Mouse (Mus musculus) thymus, adult 2 months (tissue): ENCODE results near the gene Dis3l. TPM values are rescaled to one million over a fixed set of nuclear protein-coding genes. Genes with fewer than 3 reads are reported as not detected.
A peak's percentile ranks its signal among the peaks of the same experiment; 100 is the strongest.
"Not testable (repeated sequence)": the region's sequence is repeated elsewhere in the genome, so short reads cannot be mapped to it uniquely, and the experiment has no call there.

Experiments
- DNase-seq: peaks from one replicate; pipeline ENCODE4 v3.0.0; 2021
- H3K27ac ChIP-seq: fragments of 200-500 bp; 2 replicates; pipeline ENCODE4 v1.5.1; 2012; ENCODE audit warnings: low read length, control low read depth; ENCODE audit not compliant: control insufficient read depth, insufficient read depth
- H3K27me3 ChIP-seq: fragments of 200-500 bp; 2 replicates; pipeline ENCODE4 v1.6.1; 2012; ENCODE audit warnings: mild to moderate bottlenecking, low read length, moderate library complexity, mixed read lengths; ENCODE audit not compliant: control insufficient read depth, insufficient read depth
- H3K36me3 ChIP-seq: fragments of 200-500 bp; 2 replicates; pipeline ENCODE4 v1.6.1; 2012; ENCODE audit warnings: mild to moderate bottlenecking, low read length, moderate library complexity; ENCODE audit not compliant: control insufficient read depth, insufficient read depth
- H3K4me1 ChIP-seq: fragments of 200-500 bp; replicated peaks from 2 replicates; pipeline ENCODE4 v1.6.1; 2012; ENCODE audit warnings: low read length; ENCODE audit not compliant: control insufficient read depth, insufficient read depth
- H3K4me3 ChIP-seq: fragments of 200-500 bp; 2 replicates; pipeline ENCODE4 v1.5.1; 2012; ENCODE audit warnings: mild to moderate bottlenecking, low read length, control low read depth, moderate library complexity; ENCODE audit not compliant: control insufficient read depth, insufficient read depth
- CTCF ChIP-seq: fragments of 200-500 bp; IDR thresholded peaks from 2 replicates; pipeline ENCODE4 v1.5.1; 2012; ENCODE audit warnings: mild to moderate bottlenecking, control low read depth, low read length, moderate library complexity, borderline replicate concordance; ENCODE audit not compliant: control insufficient read depth, poor library complexity, insufficient read depth; ENCODE audit errors: extremely low read depth
- POLR2A ChIP-seq: fragments of 200-500 bp; IDR thresholded peaks from 2 replicates; pipeline ENCODE4 v1.6.1; 2012; ENCODE audit warnings: mild to moderate bottlenecking, low read length, control low read depth, moderate library complexity; ENCODE audit not compliant: control insufficient read depth, poor library complexity, insufficient read depth; ENCODE audit errors: extremely low read depth
- WGBS: fragments of 180-500 bp; shearing (Covaris S2); methylation state at CpG from one replicate; pipeline ENCODE4 v1.1.7; 2018; 5-methylcytosine and 5-hydroxymethylcytosine counted together
- polyA plus RNA-seq: library from polyadenylated mRNA; depleted of rRNA; stranded (reverse); fragments of >200 nt; gene quantifications from 2 replicates; pipeline ENCODE4 v1.2.3, GENCODE M21; 2012

Dis3l gene
- polyA plus RNA-seq, 1 experiment: 12.0 TPM

DNA sequence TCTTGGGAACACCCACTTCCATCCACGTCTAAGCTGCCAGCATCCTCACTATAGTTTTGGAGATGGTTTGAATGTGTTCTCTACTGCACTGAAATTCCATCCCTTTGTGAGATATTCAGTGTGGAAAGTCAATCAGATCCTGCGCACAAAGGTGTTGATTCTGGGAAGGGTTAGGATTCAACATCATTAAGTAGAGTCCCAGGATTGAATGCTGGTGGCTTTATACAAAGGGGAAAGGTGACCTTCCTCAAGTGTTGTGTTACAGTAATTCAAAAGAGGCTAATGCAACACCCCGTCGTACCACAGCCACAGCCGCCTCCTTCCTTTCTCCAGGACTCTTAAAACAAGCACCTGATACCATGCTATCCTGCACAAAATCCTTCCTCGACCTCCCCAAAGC is 5.3 kb downstream of the Dis3l start:
- Histone ChIP-seq H3K4me3 (no peak overlapping the region), H3K27ac (no peak overlapping the region), H3K27me3 (no peaks in the 10 kb centered on the region), H3K36me3 (no peaks in the 10 kb centered on the region), H3K4me1 (peaks cover 4% of the 10 kb centered on the region)
- TF ChIP-seq POLR2A (no peak), CTCF (no peak)
- 97% methylated on average over 6 of the region's 6 CpGs for WGBS
- DNase-seq: no peak

DNA sequence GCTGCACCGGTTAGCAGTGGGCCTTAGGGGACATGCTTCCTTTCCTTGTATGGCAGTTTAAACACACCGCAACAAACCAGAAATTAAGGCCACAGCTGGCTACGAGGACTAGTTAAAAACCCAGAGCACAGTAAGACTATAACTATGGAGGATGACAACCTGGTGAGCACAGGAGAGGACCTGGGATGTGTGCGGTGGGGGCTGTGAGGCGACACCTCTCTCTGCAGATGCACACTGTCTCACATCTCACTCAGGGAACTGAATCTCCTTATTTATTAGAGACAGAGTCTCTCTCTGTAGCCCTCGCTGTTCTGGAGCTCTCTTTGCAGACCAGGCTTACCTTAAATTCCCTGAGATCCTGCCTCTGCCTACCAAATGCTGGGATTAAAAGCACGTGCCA is 17.1 kb downstream of the Dis3l start:
- Histone ChIP-seq H3K4me1 (no peaks in the 10 kb centered on the region), H3K27ac (no peak overlapping the region), H3K27me3 (no peaks in the 10 kb centered on the region), H3K36me3 (peaks cover 14% of the 10 kb centered on the region), H3K4me3 (no peak overlapping the region)
- WGBS: 98% methylated on average over 7 of the region's 7 CpGs
- no peak for TF ChIP-seq CTCF
- no peak for TF ChIP-seq POLR2A
- no peak for DNase-seq

GRCm38 (mm10) chr9:64316986-64317385 is 24.1 kb downstream of the Dis3l start:
- peaks cover 8% of the 10 kb centered on the region for H3K36me3 ChIP-seq
- no peak overlapping the region for H3K4me3 ChIP-seq
- TF ChIP-seq POLR2A (no peak), CTCF (no peak)
- H3K27ac ChIP-seq: no peak overlapping the region
- no peaks in the 10 kb centered on the region for H3K4me1 ChIP-seq
- H3K27me3 ChIP-seq: no peaks in the 10 kb centered on the region
- WGBS: 98% methylated on average over 5 of the region's 5 CpGs
- no peak for DNase-seq

GRCm38 (mm10) chr9:64314696-64315095 is 26.4 kb downstream of the Dis3l start:
- 97% methylated on average over 6 of the region's 6 CpGs for WGBS
- Histone ChIP-seq H3K4me1 (no peaks in the 10 kb centered on the region), H3K27ac (no peak overlapping the region), H3K4me3 (no peak overlapping the region), H3K36me3 (peaks cover 25% of the 10 kb centered on the region), H3K27me3 (no peaks in the 10 kb centered on the region)
- DNase-seq: no peak
- TF ChIP-seq POLR2A: no peak
- TF ChIP-seq CTCF: no peak

DNA sequence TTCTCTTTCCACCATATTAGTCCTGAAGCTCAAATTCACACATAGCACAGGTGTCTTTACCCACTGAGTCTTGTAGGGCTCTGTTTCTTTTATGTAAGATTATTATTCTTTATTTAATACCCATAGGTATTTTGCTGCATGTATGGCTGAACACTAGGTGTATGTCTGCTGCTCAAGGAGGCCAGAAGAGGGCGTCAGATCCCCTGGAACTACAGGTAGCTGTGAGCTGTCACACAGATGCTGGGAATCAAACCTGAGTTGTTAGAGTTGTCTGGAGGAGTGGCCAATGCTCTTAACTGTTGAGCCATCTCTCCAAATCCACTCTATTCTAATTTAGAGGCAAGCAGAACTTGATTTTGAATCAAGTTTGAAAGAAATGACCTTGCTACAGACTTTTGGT is 29.0 kb downstream of the Dis3l start:
- H3K27me3 ChIP-seq: no peaks in the 10 kb centered on the region

DNA sequence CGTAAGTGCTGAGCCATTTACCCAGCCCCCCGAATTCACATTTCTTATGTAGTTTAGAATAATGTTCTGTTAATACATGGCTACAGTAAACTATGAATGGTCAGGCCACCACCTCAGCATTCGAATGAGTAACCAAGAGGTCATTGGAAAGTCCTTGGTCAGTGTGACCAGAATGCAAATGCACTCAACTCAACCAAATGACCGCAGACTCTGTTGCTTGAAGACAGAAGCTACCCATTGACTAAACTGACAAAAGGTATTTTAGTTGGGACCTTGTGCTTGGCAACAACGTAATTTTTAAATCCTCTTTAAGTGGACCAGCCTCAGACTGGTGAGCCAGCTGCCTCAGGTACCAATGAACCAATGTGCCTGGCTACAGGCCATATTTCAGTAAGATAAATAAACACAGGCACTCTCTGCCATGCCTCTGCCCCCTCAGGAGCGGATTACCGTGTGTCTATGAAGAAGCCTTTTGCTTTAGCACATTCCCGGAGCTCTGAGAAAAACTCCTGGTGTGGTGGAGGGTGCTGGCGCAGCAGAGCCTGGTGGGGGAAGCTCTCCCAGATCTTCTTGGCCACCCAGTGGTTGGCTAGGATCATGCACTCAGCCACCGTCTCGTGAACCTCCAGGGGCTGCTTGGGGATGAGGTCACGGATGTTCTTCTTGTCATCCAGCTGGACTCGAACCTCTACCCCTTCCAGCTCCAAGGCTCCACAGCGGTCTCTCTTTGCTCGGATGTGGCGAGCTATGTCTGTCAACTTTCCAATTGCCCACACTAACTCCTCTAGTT is 29.9 kb downstream of the Dis3l start:
- no peak for DNase-seq
- WGBS: 96% methylated on average over 16 of the region's 16 CpGs
- Histone ChIP-seq H3K27me3 (no peaks in the 10 kb centered on the region), H3K36me3 (peaks cover 35% of the 10 kb centered on the region; the same call in 1 of the 2 replicates), H3K4me1 (no peaks in the 10 kb centered on the region), H3K27ac (no peak overlapping the region), H3K4me3 (no peak overlapping the region)
- no peak for TF ChIP-seq POLR2A
- no peak for TF ChIP-seq CTCF

More for the DNA sequence above, 29.0 kb downstream of the Dis3l start:
- H3K4me3 ChIP-seq: no peak overlapping the region
- peak; percentile 9 for DNase-seq
- no peak for TF ChIP-seq POLR2A
- no peak for TF ChIP-seq CTCF
- no peaks in the 10 kb centered on the region for H3K4me1 ChIP-seq
- 67% methylated on average over 1 of the region's 1 CpGs for WGBS
- no peak overlapping the region for H3K27ac ChIP-seq
- peaks cover 30% of the 10 kb centered on the region; the same call in 1 of the 2 replicates for H3K36me3 ChIP-seq

DNA sequence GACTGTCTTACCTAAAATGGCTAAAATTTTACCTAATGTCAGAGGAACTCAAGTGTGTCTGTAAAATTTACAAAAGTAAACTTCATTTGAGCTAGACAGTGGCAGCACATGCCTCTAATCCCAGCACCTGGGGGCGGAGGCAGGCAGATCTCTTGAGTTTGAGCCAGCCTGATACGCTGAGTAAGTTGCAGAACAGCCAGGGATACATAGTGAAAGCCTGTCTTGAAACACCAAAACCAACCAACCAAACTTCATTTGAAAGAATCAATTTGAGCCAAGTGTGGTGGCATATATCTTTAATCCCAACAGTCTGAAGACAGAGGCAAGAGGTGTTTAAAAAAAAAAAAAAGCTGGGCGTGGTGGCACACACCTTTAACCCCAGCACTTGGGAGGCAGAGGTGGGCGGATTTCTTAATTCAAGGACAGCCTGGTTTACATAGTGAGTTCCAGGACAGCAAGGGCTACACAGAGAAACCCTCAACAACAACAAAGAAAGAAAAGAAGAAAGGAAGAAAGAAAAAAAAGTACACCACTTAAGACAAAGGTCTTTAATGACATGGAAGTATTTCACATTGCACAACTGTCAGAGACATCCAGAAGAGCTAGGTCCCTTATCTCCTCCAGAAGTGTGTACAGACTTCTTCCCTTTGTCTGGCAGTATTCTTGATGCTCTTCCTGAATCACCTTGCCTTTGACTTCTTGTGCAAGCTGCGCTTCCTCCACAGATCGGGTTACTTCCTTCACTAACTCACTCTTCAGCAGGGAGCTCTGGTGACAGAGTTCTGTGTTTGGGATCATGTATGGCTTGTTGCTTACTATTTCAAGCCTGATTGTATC is 34.4 kb downstream of the Dis3l start:
- DNase-seq: no peak
- peaks cover 61% of the 10 kb centered on the region for H3K36me3 ChIP-seq
- no peak overlapping the region for H3K4me3 ChIP-seq
- H3K4me1 ChIP-seq: no peaks in the 10 kb centered on the region
- 93% methylated on average over 6 of the region's 6 CpGs for WGBS
- no peak for TF ChIP-seq CTCF
- TF ChIP-seq POLR2A: no peak
- no peak overlapping the region for H3K27ac ChIP-seq
- H3K27me3 ChIP-seq: no peaks in the 10 kb centered on the region

GRCm38 (mm10) chr9:64303086-64303485 is 38.0 kb downstream of the Dis3l start:
- H3K27me3 ChIP-seq, H3K27ac ChIP-seq, H3K4me3 ChIP-seq, H3K4me1 ChIP-seq, DNase-seq: not testable (repeated sequence)
- H3K36me3 ChIP-seq: peaks cover 63% of the 10 kb centered on the region
- over 99% methylated on average over 4 of the region's 4 CpGs for WGBS
